Mouse (Mus musculus) T-helper 2 cell (primary cell): ENCODE measurements around the gene Txn1.

Experiments
- in situ Hi-C: fragments of 300-600 bp; cut with MboI, MseI; formaldehyde crosslinking; loops from one replicate; pipeline ENCODE4 v1.15.1; 2025; ENCODE audit warnings: high pct_unique_total_duplicates

The Txn1 gene

DNA sequence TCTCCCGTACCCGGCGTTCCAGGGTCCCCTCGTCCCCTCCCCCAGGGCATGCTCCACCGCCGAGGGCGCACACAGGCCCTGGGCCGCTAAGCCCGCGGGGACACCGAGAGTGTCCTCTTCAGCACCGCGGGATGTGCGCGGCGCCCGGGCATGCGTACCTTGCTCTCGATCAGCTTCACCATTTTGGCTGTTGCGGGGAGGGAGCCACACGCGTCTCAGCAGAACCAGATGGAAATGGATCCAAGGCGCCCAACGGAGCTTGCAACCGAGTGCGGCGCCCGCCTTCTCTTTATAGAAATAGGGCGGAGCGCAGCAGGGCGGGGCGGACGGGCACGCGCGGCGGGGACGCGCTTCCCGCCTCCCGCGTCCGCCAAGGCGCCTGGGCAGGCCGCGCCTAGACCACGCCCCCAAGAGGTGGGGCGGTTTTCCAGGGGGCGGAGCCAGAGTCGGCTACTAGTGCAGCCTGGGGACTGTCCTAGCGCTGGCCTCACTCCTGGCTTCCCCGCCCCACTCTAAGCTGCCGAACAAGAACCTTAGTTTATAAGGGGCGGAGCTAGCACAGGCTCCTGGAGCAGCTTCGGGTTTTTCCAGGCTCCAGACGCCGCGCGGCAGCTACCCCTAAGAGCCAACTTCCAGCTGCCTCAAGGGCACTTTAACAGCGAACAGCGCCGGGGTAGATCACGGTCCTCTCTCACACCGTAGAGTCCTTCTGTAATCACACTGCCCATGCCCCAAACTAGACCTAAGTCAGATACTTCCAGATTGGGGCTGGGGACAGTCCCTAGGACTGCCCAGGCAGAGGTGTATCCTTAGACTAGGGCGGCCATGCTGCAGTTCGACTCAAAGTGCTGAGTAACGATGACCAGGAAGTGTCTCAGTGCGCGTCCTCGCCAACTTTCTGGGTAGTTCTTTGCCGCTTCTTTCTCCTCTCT, at the start of gene Txn1:
Txn1 (minus strand) TSS at position 383 of the 932 bp plus-strand sequence.
- in situ Hi-C loops: no loop called here

DNA sequence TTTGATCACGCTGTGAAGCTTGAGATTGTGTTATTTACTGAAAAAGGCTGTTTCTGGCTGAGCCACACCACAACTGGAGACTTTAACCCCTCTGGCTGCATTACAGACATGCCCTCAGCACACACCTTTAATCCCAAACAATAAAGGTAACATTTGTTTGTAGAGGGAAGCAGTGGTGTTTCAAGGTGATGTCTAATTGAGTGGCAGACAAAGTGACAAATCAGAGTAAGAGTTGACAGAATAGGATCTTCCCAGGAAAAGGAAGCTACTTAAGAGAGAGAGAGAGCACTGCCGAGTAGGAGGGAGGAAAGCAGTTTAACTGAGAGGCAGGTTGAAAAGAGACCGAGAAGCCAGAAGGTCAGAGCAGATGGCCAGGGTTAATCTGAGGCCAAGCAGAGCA, 47.3 kb upstream of the Txn1 start:
- in situ Hi-C loops: no loop called here

GRCm38 (mm10) chr4:57991425-57991824, 35.2 kb upstream of the Txn1 start:
- in situ Hi-C loops: no loop called here

DNA sequence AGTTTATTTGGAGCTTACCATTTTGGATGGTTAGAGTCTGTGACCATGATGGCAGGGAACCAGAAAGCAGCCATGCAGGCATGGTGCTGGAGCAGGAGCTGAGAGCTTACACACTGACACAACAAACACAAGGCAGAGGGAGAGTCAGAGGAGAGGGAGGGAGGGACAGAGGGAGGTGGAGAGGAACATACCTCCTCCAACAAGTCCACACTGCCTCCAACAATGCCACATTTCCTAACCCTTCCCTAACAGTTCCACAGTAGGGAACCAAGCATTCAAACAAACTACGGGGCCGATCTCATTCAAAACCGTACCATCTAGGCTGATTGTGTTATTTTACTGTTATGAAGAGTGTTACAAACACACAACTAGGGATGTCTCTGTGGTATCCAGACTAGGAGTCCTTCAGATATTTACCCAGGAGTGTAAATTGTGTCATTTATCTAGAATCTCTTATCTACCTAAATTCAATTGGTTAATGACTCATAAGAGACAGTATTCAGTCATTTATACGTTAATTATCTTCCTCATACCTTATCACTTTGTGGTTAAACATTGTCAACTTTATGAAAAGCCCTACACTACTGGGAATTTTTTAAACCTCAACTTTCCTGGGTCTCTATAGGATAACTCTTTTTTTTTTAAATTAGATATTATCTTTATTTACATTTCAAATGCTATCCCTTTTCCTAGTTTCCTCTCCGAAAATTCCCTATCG, 18.3 kb upstream of the Txn1 start:
- in situ Hi-C loops: loop anchor here (10.0 kb wide), 1 partner anchor 1750 kb away; no protein-coding TSS in a partner anchor

GRCm38 (mm10) chr4:57973592-57974268, 17.5 kb upstream of the Txn1 start:
- in situ Hi-C loops: loop anchor here (10.0 kb wide), 1 partner anchor 1749 kb away; no protein-coding TSS in a partner anchor

- in situ Hi-C loops: loop anchor here (10.0 kb wide), 1 partner anchor 1745 kb away; no protein-coding TSS in a partner anchor
Measured at GRCm38 (mm10) chr4:57970285-57970684, 14.1 kb upstream of the Txn1 start.

GRCm38 (mm10) chr4:57967195-57967594, 11.0 kb upstream of the Txn1 start:
- in situ Hi-C loops: no loop called here

GRCm38 (mm10) chr4:57965516-57965915, 9.3 kb upstream of the Txn1 start:
- in situ Hi-C loops: no loop called here

DNA sequence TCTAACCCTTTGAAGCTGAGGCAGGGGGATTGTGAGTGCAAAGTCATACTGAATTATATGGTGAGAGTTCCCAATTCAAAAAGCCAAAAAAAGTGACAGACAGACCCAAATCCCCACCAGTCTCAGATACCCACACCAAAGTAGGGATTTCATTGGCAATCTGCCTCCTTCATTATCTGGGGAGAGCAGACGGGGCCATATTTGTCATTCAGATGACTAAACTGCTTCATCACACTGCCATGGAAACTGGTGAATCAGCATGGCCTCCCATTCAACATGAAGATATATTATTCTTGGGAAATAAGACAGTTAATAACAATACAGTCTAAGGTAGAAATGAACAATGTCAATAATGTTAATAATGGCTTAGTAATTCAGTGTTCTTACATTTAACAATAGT, 7.9 kb upstream of the Txn1 start:
- in situ Hi-C loops: no loop called here

DNA sequence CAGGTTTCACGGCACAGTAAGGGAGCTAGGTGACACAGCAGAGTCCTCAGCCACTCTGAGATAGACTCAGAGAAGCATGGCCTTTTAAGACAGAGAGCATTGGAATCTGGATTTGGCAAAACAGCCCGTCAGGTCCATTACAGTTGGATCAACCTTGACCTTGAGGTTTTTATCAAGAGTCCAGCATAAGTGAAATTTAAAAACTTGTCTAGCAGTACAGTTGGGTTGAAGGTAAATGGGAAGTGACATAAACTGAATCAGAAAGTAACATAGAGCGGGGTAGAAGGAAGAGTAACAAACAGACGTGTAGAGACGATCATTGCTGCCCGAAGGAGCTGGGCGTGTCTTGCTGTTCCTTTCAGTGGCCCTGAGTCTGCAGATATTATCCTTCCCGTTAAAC, 2.8 kb upstream of the Txn1 start:
- in situ Hi-C loops: no loop called here

DNA sequence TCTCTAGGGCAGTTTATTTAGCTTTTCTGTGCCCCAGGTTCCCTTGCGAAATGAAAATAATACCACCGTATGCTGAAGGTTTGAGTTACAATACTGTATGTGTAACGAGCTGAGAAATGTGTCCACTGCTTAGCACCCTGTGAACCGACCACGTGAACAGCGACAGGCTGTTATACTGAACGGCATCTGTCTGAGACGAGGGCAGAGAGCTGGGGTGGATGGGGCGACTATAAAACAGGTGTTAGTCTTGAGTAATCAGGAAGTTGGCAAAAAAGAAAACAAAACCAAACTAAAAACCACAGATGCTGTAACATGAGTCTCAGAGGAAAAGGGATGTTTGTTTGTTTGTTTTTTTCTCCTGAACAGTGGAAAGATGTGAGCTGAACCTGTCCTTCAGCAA, 1.9 kb upstream of the Txn1 start:
- in situ Hi-C loops: no loop called here

GRCm38 (mm10) chr4:57957200-57958085, 1.2 kb upstream of the Txn1 start:
- in situ Hi-C loops: no loop called here

GRCm38 (mm10) chr4:57955544-57955958, 660 bp downstream of the Txn1 start:
- in situ Hi-C loops: no loop called here

- in situ Hi-C loops: no loop called here
Measured at GRCm38 (mm10) chr4:57954991-57955390, 1.2 kb downstream of the Txn1 start.

DNA sequence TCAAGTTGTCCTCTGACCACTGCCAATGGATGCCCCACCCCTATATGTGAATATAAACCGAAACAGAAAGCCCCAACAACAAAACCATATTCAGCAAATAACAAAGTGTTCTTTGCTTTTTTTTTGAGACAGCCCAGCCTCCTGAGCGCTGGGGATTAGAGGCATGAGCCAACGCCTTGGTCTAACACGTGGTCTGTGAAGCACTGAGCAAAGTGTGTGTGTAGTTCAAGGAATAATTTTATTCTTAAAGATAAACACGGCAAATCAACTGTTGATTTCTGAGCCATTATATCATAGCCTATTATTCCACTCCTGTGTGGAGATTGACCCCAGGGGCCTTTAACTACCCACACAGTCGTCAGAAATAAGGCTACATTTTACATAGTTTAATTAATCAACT, 1.6 kb downstream of the Txn1 start:
- in situ Hi-C loops: no loop called here

GRCm38 (mm10) chr4:57953796-57954195, 2.4 kb downstream of the Txn1 start:
- in situ Hi-C loops: no loop called here

DNA sequence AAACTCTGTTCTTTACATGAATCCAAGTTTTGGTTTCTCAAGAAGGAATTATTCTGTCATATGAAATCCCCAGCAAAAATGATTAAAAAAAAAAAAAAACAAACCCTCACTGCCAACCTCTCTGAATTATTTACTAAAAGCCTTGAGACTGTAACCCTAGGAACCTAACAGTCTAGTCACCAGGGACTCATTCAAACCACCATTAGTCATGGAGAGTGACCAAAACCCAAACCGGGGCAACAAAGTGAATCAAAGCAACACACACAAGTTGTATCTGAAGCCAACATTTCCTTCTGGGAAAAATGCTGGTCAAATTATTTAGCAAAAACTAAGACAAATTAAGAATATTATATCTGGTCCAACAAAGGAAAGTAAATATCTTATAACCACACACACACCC, 3.3 kb downstream of the Txn1 start:
- in situ Hi-C loops: no loop called here

DNA sequence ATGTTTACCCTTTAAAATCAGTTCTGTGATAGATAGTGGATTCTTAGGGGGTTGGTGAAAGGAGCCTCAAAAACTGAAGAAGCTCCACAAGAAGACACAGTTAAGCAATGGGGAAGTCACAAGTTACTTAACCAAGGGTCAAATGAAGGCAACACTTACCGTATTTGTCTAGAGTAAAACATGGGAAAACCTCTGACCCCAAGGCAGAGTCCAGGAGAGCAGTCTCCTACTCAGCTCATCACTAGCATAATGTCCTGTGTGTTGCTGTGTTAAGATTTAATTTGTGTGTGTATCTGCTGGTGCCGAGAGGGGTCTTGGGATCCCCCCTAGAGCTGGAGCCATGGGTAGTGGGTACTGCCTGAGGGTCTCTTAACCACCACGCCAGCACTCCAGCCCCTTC, 3.8 kb downstream of the Txn1 start:
- in situ Hi-C loops: no loop called here

GRCm38 (mm10) chr4:57949866-57950265, 6.3 kb downstream of the Txn1 start:
- in situ Hi-C loops: no loop called here

DNA sequence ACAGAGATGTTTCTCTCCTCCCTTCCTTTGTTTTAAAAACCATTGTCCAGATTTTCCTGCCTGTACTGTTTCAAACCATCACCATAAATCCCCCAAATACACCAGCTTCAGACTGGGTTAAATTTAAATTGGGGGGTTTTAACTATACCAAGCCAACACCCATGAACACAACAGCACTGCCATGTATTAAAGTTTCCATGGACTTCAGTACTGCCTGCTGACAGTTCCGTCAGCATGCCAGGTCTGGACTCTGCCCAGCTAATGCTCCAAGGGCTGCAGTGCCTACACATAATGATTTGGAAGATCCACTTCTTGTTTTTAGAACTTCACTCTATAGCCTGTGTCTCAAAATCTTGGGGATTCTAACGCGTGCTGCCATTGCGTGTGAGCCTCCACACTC, 8.7 kb downstream of the Txn1 start:
- in situ Hi-C loops: no loop called here

DNA sequence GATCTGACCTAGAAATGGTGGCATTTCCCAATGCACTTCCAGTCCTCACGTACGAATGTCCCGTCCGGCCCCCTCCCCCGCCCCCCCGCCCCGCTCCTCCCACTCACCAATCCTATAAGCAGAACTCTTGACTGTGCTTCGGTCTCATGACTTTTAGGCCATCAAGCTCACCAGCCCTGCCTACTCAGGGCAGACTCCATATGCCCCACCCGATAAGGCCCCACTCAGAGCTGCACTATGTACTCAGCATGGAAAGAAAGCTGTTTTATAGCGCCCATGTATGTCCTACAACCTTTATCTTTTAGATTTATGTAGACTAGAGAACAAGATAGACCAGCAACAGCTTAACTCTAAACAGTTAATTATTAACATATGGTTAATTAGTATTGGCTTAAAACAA, 9.2 kb downstream of the Txn1 start:
- in situ Hi-C loops: no loop called here
